Mouse (Mus musculus) thymus, adult 2 months (tissue): ENCODE data around the gene Prdm16. TPM values are rescaled to one million over a fixed set of nuclear protein-coding genes. Genes with fewer than 3 reads are reported as not detected.

Source experiments
- DNase-seq: peaks from one replicate; pipeline ENCODE4 v3.0.0; 2021
- H3K27ac ChIP-seq: fragments of 200-500 bp; 2 replicates; pipeline ENCODE4 v1.5.1; 2012; ENCODE audit warnings: low read length, control low read depth; ENCODE audit not compliant: control insufficient read depth, insufficient read depth
- H3K27me3 ChIP-seq: fragments of 200-500 bp; 2 replicates; pipeline ENCODE4 v1.6.1; 2012; ENCODE audit warnings: mild to moderate bottlenecking, low read length, moderate library complexity, mixed read lengths; ENCODE audit not compliant: control insufficient read depth, insufficient read depth
- H3K36me3 ChIP-seq: fragments of 200-500 bp; 2 replicates; pipeline ENCODE4 v1.6.1; 2012; ENCODE audit warnings: mild to moderate bottlenecking, low read length, moderate library complexity; ENCODE audit not compliant: control insufficient read depth, insufficient read depth
- H3K4me1 ChIP-seq: fragments of 200-500 bp; replicated peaks from 2 replicates; pipeline ENCODE4 v1.6.1; 2012; ENCODE audit warnings: low read length; ENCODE audit not compliant: control insufficient read depth, insufficient read depth
- H3K4me3 ChIP-seq: fragments of 200-500 bp; 2 replicates; pipeline ENCODE4 v1.5.1; 2012; ENCODE audit warnings: mild to moderate bottlenecking, low read length, control low read depth, moderate library complexity; ENCODE audit not compliant: control insufficient read depth, insufficient read depth
- CTCF ChIP-seq: fragments of 200-500 bp; IDR thresholded peaks from 2 replicates; pipeline ENCODE4 v1.5.1; 2012; ENCODE audit warnings: mild to moderate bottlenecking, control low read depth, low read length, moderate library complexity, borderline replicate concordance; ENCODE audit not compliant: control insufficient read depth, poor library complexity, insufficient read depth; ENCODE audit errors: extremely low read depth
- POLR2A ChIP-seq: fragments of 200-500 bp; IDR thresholded peaks from 2 replicates; pipeline ENCODE4 v1.6.1; 2012; ENCODE audit warnings: mild to moderate bottlenecking, low read length, control low read depth, moderate library complexity; ENCODE audit not compliant: control insufficient read depth, poor library complexity, insufficient read depth; ENCODE audit errors: extremely low read depth
- WGBS: fragments of 180-500 bp; shearing (Covaris S2); methylation state at CpG from one replicate; pipeline ENCODE4 v1.1.7; 2018; 5-methylcytosine and 5-hydroxymethylcytosine counted together
- polyA plus RNA-seq: library from polyadenylated mRNA; depleted of rRNA; stranded (reverse); fragments of >200 nt; gene quantifications from 2 replicates; pipeline ENCODE4 v1.2.3, GENCODE M21; 2012

The Prdm16 gene
- polyA plus RNA-seq, 1 experiment = 4.5 TPM

DNA sequence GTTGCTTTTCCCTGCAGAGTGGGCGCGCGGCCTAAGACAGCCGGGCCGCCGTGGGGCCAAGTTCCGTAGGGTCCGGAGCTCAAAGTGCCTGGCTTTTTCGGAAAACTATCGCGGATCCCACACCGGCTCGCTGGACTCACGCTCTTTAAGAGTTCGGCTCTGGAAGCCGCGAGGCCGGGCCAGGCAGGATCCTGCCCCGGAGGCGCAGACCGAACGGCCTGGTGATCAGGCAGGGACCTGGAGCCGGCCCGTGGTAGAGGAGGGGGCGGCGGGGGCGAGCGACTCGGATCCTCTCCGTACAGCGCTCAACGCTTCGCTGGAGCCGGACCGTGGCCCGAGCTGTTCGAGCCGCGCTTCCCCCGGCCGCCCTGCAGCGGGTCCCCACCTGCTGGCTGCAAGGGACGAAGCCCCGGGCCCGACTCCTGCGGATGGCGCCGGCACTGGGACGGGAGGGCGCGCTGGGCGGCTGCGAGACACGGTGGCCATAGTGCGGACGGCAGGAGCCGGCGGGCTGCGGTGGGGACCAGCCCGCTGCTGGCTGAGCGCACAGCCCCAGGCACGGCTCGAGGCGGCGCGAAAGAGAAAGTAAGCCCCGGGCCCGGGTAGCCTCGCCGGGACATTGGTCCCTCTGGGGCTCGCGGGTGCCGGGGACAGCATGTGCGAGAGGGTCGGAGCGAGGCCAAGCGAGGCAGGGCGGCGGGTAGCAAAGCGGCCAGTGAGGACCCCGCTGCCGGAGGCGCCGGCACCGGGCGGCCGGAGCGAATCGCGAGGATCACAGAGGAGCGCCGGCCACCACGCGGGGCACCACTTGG, 1.2 kb downstream of the Prdm16 start:
- H3K4me1 ChIP-seq = 0 out of 2 replicates have a peak, but pooled peaks cover 5% of the 10 kb centered on the region
- peak overlapping the region; percentile 38 for H3K4me3 ChIP-seq
- H3K36me3 ChIP-seq = no peaks in the 10 kb centered on the region
- WGBS = 2% methylated on average over 94 of the region's 94 CpGs
- no peak for DNase-seq
- H3K27ac ChIP-seq = no peak overlapping the region
- TF ChIP-seq CTCF (no peak), POLR2A (no peak)
- H3K27me3 ChIP-seq = peaks cover 28% of the 10 kb centered on the region

DNA sequence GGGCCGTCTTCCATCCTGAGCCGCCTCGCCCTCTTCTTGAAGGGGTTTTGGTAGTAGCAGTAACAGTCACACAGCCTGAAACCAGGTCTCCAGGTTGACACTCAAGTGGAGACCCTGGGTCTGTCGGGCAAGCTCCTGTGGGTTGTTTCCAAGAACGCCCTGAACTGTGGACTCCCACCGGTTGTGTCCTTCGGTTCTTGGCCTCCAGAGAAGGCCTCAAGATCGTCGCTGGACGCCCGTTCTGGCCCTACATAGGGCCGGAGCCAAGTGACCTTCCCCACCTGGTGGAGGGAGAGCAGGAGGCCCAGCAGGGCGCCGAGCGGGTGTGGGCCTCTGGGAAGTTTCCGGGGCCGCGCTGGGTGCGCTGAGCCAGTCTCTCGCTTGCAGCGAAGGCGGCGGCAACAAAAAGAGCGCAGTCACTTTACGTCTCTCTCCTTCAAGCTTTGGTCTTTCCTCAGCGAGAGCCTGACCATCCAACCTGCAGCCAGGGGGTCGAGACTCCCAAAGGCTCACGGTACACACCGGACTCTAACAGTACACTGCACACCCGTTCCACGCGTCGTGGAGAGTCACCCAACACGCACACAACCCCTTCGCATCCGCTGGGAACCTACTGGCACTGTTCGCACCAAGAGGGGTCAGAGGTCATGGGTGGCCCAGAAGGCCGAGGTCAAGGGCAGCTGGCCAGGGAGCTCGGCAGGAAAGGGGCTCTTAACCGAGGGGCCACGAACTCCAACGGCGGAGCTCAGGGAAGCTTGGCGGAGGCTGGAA, 2.0 kb downstream of the Prdm16 start:
- no peaks in the 10 kb centered on the region for H3K36me3 ChIP-seq

DNA sequence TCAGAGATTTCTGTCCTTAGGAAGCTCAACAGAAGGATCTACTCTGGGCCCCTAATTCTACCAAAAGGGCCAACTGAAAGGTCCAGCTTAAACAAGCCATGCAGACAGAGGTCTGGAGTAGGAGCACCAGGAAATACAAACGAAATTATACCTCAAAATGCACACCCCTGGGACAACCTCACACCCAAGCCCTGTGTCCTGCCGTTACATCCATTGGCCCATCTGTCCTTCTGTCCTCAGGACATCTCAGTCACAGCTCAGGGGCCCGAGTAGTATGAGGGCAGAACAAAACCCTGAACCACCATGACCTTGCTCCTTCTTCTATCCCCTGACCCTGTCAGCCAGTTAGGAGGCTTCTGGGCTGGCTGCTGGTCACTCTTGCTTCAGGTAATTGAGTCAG, 2.7 kb downstream of the Prdm16 start:
- H3K4me3 ChIP-seq = no peak overlapping the region
- 75% methylated on average over 3 of the region's 3 CpGs for WGBS
- H3K27me3 ChIP-seq = peaks cover 28% of the 10 kb centered on the region
- H3K27ac ChIP-seq = no peak overlapping the region
- H3K36me3 ChIP-seq = no peaks in the 10 kb centered on the region
- TF ChIP-seq CTCF (no peak), POLR2A (no peak)
- 0 out of 2 replicates have a peak, but pooled peaks cover 5% of the 10 kb centered on the region for H3K4me1 ChIP-seq
- DNase-seq = no peak

More for the DNA sequence above, 2.0 kb downstream of the Prdm16 start:
- H3K4me1 ChIP-seq = 0 out of 2 replicates have a peak, but pooled peaks cover 5% of the 10 kb centered on the region
- no peak for DNase-seq
- TF ChIP-seq POLR2A (no peak), CTCF (no peak)
- no peak overlapping the region for H3K27ac ChIP-seq
- WGBS = 25% methylated on average over 44 of the region's 44 CpGs
- no peak overlapping the region for H3K4me3 ChIP-seq
- H3K27me3 ChIP-seq = peaks cover 28% of the 10 kb centered on the region

DNA sequence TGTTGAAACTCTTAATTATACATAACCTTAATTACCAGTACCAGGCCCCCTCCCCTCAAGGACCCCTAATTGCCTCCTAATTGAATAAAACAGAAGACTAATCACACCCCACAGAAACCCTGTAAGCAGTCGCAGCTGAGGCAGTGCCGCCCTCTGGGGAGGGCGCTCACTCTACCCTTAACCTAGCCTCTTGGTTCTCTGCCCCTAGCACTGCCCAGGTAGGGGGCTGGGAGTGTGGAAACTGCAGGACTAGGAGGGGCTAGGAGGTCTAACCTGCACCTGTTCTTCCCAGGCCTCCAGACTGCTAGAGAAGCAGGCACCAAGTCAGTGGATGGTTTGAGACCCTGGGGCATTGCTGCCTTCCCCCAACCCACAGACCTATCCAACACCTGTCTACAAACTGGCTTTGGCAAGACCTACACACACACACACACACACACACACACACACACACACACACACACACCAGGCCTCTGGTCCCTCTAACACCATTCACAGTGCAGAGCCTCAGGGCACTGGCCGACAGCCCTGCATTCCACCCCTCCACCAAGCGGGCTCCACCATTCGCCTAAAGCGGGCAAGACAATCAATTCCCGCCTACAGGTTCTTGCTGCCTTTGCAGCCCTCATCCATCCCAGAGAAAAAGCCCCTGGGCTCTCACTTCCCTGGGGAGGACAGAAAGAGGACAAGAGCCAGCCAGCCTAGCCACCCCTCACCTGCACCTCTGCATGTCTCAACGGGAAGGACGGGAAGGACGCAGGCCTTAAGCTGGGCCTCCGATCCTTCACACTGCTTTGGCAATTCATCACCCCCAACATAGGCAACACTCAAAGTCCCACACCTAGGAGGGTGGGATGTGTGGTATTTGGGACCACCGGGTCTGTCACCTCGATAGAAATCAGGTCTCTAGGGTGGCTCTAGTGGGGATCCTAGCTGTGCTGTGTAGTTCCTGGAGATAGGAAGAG, 3.6 kb downstream of the Prdm16 start:
- peaks cover 23% of the 10 kb centered on the region for H3K27me3 ChIP-seq
- 83% methylated on average over 14 of the region's 14 CpGs for WGBS
- H3K4me3 ChIP-seq = no peak overlapping the region
- no peaks in the 10 kb centered on the region for H3K36me3 ChIP-seq
- no peak overlapping the region for H3K27ac ChIP-seq
- no peak for TF ChIP-seq CTCF
- no peak for TF ChIP-seq POLR2A
- H3K4me1 ChIP-seq = 0 out of 2 replicates have a peak, but pooled peaks cover 5% of the 10 kb centered on the region
- DNase-seq = no peak

DNA sequence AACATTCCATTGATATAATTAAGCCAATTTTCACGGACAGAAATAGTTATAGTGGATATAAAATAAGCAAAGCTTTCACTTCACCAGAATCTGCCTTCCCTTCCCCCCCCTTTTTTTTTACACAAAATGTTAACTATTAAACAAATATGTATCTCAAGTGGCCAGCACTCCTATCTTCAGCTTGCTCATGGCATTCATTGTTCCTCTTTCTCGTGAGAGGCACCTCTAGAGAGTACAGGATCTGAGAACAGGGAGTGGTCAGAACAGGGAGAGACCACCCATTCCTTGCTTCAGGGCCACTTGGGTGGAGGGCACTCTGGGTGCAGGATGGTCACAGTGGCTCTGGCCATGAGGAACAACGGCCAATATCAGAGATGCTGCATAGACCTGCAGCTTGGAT, 5.9 kb downstream of the Prdm16 start:
- Histone ChIP-seq H3K27ac (no peak overlapping the region), H3K4me3 (no peak overlapping the region)

More for the DNA sequence above, 5.9 kb downstream of the Prdm16 start:
- no peaks in the 10 kb centered on the region for H3K4me1 ChIP-seq
- peaks cover 7% of the 10 kb centered on the region; the same call in 1 of the 2 replicates for H3K27me3 ChIP-seq
- no peaks in the 10 kb centered on the region for H3K36me3 ChIP-seq
- 23% methylated on average over 3 of the region's 3 CpGs for WGBS
- no peak for DNase-seq
- no peak for TF ChIP-seq CTCF
- TF ChIP-seq POLR2A = no peak
